ENCODE assay signal across 13 mouse cellular contexts in genomic region chr14:56205021-56205420, GRCm38 (mm10). TPM values are rescaled to one million over a fixed set of nuclear protein-coding genes. Genes with fewer than 3 reads are reported as not detected.
DNase-seq lines count a peak whose midpoint lies in the region; ATAC-seq and TF ChIP-seq lines count a peak whose summit lies in the region.
"Not testable (repeated sequence)": the region's sequence is repeated elsewhere in the genome, so short reads cannot be mapped to it uniquely, and the experiment has no call there.
"Had no signal": no experiment of that assay in that cellular context is flagged by ENCODE, and none has a peak within 500 bp of the region (broad histone marks: within the 10 kb centered on the region; RNA-seq: fewer than 3 reads in every experiment).

No protein-coding gene starts in this region.

- not testable (repeated sequence) for H3K4me3 ChIP-seq in cerebellum, adult 2 months (replicated peaks; ENCODE audit: insufficient read depth, low read depth, low read length); forebrain, postnatal 0 days (ENCODE audit: low read depth, low read length); limb, embryonic 14.5 days (replicated peaks; ENCODE audit: low read length); midbrain, embryonic 11.5 days (ENCODE audit: low read depth, low read length); testis, adult 2 months (ENCODE audit: control insufficient read depth, low read depth, low read length)

- not testable (repeated sequence) for TF ChIP-seq POLR2A in cerebellum, adult 2 months (IDR thresholded peaks at IDR 0.05; ENCODE audit: borderline replicate concordance, insufficient read depth, low read length); limb, embryonic 14.5 days (IDR thresholded peaks at IDR 0.05; ENCODE audit: borderline replicate concordance, extremely low read depth, insufficient read depth, insufficient read length); testis, adult 2 months (IDR thresholded peaks at IDR 0.05; ENCODE audit: control insufficient read depth, low read depth, low read length)

- H3K4me1 ChIP-seq in cerebellum, adult 2 months (ENCODE audit: control insufficient read depth, insufficient read depth, low read length); forebrain, postnatal 0 days (ENCODE audit: insufficient read depth); limb, embryonic 14.5 days (ENCODE audit: control insufficient read depth, insufficient read depth, low read length); midbrain, embryonic 11.5 days (ENCODE audit: control insufficient read depth, insufficient read depth, low read length); testis, adult 2 months (ENCODE audit: control insufficient read depth, insufficient read depth, low read length): not testable (repeated sequence)

- not testable (repeated sequence) for H3K27me3 ChIP-seq in cerebellum, adult 2 months (ENCODE audit: control insufficient read depth, insufficient read depth, low read length); forebrain, postnatal 0 days (ENCODE audit: insufficient read depth, low read length); limb, embryonic 14.5 days (ENCODE audit: control insufficient read depth, insufficient read depth, low read length); midbrain, embryonic 11.5 days (ENCODE audit: control insufficient read depth, insufficient read depth, low read length); testis, adult 2 months (ENCODE audit: control insufficient read depth, insufficient read depth, low read length)

- DNase-seq in 3T3-L1 (ENCODE audit: low read depth, low spot score) (peak; percentile 40), R1 (ENCODE audit: low read depth, low spot score) (peak; percentile 74)
- DNase-seq in cerebellum, adult 2 months; forebrain, postnatal 0 days: not testable (repeated sequence)
- DNase-seq in limb, embryonic 14.5 days (ENCODE audit: low spot score) = peak; percentile 47
- DNase-seq in midbrain, embryonic 11.5 days (ENCODE audit: low spot score, missing footprints) = peak; percentile 91

- not testable (repeated sequence) for H3K4me2 ChIP-seq in forebrain, postnatal 0 days (ENCODE audit: low read depth); limb, embryonic 14.5 days (replicated peaks; ENCODE audit: low read depth, low read length, severe bottlenecking); midbrain, embryonic 11.5 days

- WGBS in cerebellum, adult 2 months = 48% methylated on average over 5 of the region's 5 CpGs
- WGBS in forebrain, postnatal 0 days = 41% methylated on average over 5 of the region's 5 CpGs
- WGBS in limb, embryonic 14.5 days = 26% methylated on average over 5 of the region's 5 CpGs
- 32% methylated on average over 5 of the region's 5 CpGs for WGBS in midbrain, embryonic 11.5 days

- not testable (repeated sequence) for H3K9ac ChIP-seq in forebrain, postnatal 0 days; limb, embryonic 14.5 days (ENCODE audit: low read depth, low read length, severe bottlenecking); midbrain, embryonic 11.5 days (ENCODE audit: low read length)

- ATAC-seq in forebrain, postnatal 0 days; limb, embryonic 14.5 days (ENCODE audit: low FRiP score, low read depth); midbrain, embryonic 11.5 days (ENCODE audit: low FRiP score): not testable (repeated sequence)
- peak; percentile 76 for ATAC-seq in inflammation-experienced regulatory T-cells, adult 6 months

- H3K36me3 ChIP-seq in forebrain, postnatal 0 days (ENCODE audit: insufficient read depth); limb, embryonic 14.5 days (ENCODE audit: control insufficient read depth, insufficient read depth, low read length); midbrain, embryonic 11.5 days (ENCODE audit: control insufficient read depth, insufficient read depth, low read length); testis, adult 2 months (ENCODE audit: control insufficient read depth, insufficient read depth, low read length): not testable (repeated sequence)

- not testable (repeated sequence) for H3K27ac ChIP-seq in cerebellum, adult 2 months (ENCODE audit: insufficient read depth, low read length); forebrain, postnatal 0 days (ENCODE audit: low read depth, low read length); limb, embryonic 14.5 days (replicated peaks; ENCODE audit: low read depth, low read length); midbrain, embryonic 11.5 days (ENCODE audit: low read depth, low read length); testis, adult 2 months (ENCODE audit: control insufficient read depth, insufficient read depth, low read depth, low read length)

- H3K9me3 ChIP-seq in forebrain, postnatal 0 days (ENCODE audit: low read length); limb, embryonic 14.5 days (ENCODE audit: control insufficient read depth, low read length); midbrain, embryonic 11.5 days (ENCODE audit: control insufficient read depth, low read length): not testable (repeated sequence)

- TF ChIP-seq CTCF in cerebellum, adult 2 months (IDR thresholded peaks at IDR 0.05; ENCODE audit: borderline replicate concordance, insufficient read depth, low read depth, low read length) = 0 out of 2 replicates have a peak, but pooled peaks have one; percentile 9
- TF ChIP-seq CTCF in forebrain, postnatal 0 days (IDR thresholded peaks at IDR 0.05; ENCODE audit: low read depth) = peak; percentile 44
- TF ChIP-seq CTCF in testis, adult 2 months (IDR thresholded peaks at IDR 0.05; ENCODE audit: control insufficient read depth, insufficient read depth, insufficient replicate concordance, low read depth, low read length) = peak; percentile 32; the same call in 1 of the 2 replicates

RNA-seq across cellular contexts. Expression of gene Gzmf, which starts 6.2 kb away (rescaled TPM):
- not detected in 2 replicates for polyA plus RNA-seq in cerebellum, adult 2 months (2012; rRNA removed)
- not detected in 2 replicates for total RNA-seq in forebrain, postnatal 0 days (2014; rRNA removed)
- polyA plus RNA-seq in forebrain, postnatal 0 days (2015; fragmentation: Nextera tagmentation; extraction: Ambion mirVana) = not detected in 2 replicates
- not detected for polyA plus RNA-seq in inflammation-experienced regulatory T-cells, adult 6 months (2017; shearing (Covaris generic))
- 0.15 and 0.23 TPM in 2 replicates for polyA plus RNA-seq in limb, embryonic 14.5 days (2012; rRNA removed)
- polyA plus RNA-seq in limb, embryonic 14.5 days (2014; fragmentation: Nextera tagmentation; extraction: Ambion mirVana) = not detected in 2 replicates
- not detected in 2 replicates for polyA plus RNA-seq in midbrain, embryonic 11.5 days (2014; fragmentation: Nextera tagmentation; extraction: Ambion mirVana)
- polyA plus RNA-seq in testis, adult 2 months (2012; rRNA removed) = not detected in 2 replicates
- total RNA-seq: monocyte, adult 5-6 weeks had no signal
- polyA plus RNA-seq: heart, embryonic 14.5 days; large intestine, adult 2 months; limb, embryonic 13.5 days had no signal

RNA-seq across cellular contexts. Expression of gene Gzmc, which starts 29.4 kb away (rescaled TPM):
- not detected in 2 replicates for polyA plus RNA-seq in cerebellum, adult 2 months (2012; rRNA removed)
- total RNA-seq in forebrain, postnatal 0 days (2014; rRNA removed) = not detected in 2 replicates
- not detected in 2 replicates for polyA plus RNA-seq in forebrain, postnatal 0 days (2015; fragmentation: Nextera tagmentation; extraction: Ambion mirVana)
- 1 to 10 TPM; 3.0 to 5.8 (median 4.6) TPM for polyA plus RNA-seq in inflammation-experienced regulatory T-cells, adult 6 months (2017; shearing (Covaris generic))
- polyA plus RNA-seq in limb, embryonic 14.5 days (2012; rRNA removed) = not detected in 2 replicates
- polyA plus RNA-seq in limb, embryonic 14.5 days (2014; fragmentation: Nextera tagmentation; extraction: Ambion mirVana) = 0.23 TPM in 1 of 2 replicates, not detected in the other
- not detected in 2 replicates for polyA plus RNA-seq in midbrain, embryonic 11.5 days (2014; fragmentation: Nextera tagmentation; extraction: Ambion mirVana)
- polyA plus RNA-seq in testis, adult 2 months (2012; rRNA removed) = not detected in 2 replicates
- polyA plus RNA-seq: heart, embryonic 14.5 days; large intestine, adult 2 months; limb, embryonic 13.5 days had no signal

RNA-seq across cellular contexts. Expression of gene Gzmn, which starts 30.6 kb away (rescaled TPM):
- not detected in 2 replicates for polyA plus RNA-seq in cerebellum, adult 2 months (2012; rRNA removed)
- not detected in 2 replicates for total RNA-seq in forebrain, postnatal 0 days (2014; rRNA removed)
- not detected in 2 replicates for polyA plus RNA-seq in forebrain, postnatal 0 days (2015; fragmentation: Nextera tagmentation; extraction: Ambion mirVana)
- not detected for polyA plus RNA-seq in inflammation-experienced regulatory T-cells, adult 6 months (2017; shearing (Covaris generic))
- not detected in 2 replicates for polyA plus RNA-seq in limb, embryonic 14.5 days (2012; rRNA removed)
- polyA plus RNA-seq in limb, embryonic 14.5 days (2014; fragmentation: Nextera tagmentation; extraction: Ambion mirVana) = not detected in 2 replicates
- polyA plus RNA-seq in midbrain, embryonic 11.5 days (2014; fragmentation: Nextera tagmentation; extraction: Ambion mirVana) = not detected in 2 replicates
- 49.9 and 57.5 TPM in 2 replicates for polyA plus RNA-seq in testis, adult 2 months (2012; rRNA removed)
- total RNA-seq: monocyte, adult 5-6 weeks had no signal
- polyA plus RNA-seq: frontal cortex, adult 2 months; heart, embryonic 14.5 days; large intestine, adult 2 months; limb, embryonic 13.5 days had no signal

RNA-seq across cellular contexts. Expression of gene Gzmg, which starts 45.6 kb away (rescaled TPM):
- polyA plus RNA-seq in cerebellum, adult 2 months (2012; rRNA removed) = not detected in 2 replicates
- total RNA-seq in forebrain, postnatal 0 days (2014; rRNA removed) = not detected in 2 replicates
- not detected in 2 replicates for polyA plus RNA-seq in forebrain, postnatal 0 days (2015; fragmentation: Nextera tagmentation; extraction: Ambion mirVana)
- not detected for polyA plus RNA-seq in inflammation-experienced regulatory T-cells, adult 6 months (2017; shearing (Covaris generic))
- 0.14 and 0.28 TPM in 2 replicates for polyA plus RNA-seq in limb, embryonic 14.5 days (2012; rRNA removed)
- polyA plus RNA-seq in limb, embryonic 14.5 days (2014; fragmentation: Nextera tagmentation; extraction: Ambion mirVana) = not detected in 2 replicates
- polyA plus RNA-seq in midbrain, embryonic 11.5 days (2014; fragmentation: Nextera tagmentation; extraction: Ambion mirVana) = not detected in 2 replicates
- polyA plus RNA-seq in testis, adult 2 months (2012; rRNA removed) = not detected in 2 replicates
- total RNA-seq: monocyte, adult 5-6 weeks had no signal
- polyA plus RNA-seq: heart, embryonic 14.5 days; large intestine, adult 2 months; limb, embryonic 13.5 days had no signal

RNA-seq across cellular contexts. Expression of gene Gzmb, which starts 57.0 kb away (rescaled TPM):
- 0.14 TPM in 1 of 2 replicates, not detected in the other for polyA plus RNA-seq in cerebellum, adult 2 months (2012; rRNA removed)
- total RNA-seq in forebrain, postnatal 0 days (2014; rRNA removed) = not detected in 2 replicates
- not detected in 2 replicates for polyA plus RNA-seq in forebrain, postnatal 0 days (2015; fragmentation: Nextera tagmentation; extraction: Ambion mirVana)
- polyA plus RNA-seq in inflammation-experienced regulatory T-cells, adult 6 months (2017; shearing (Covaris generic)) = 100 to 1,000 TPM in 1 of 3 experiments, 10 to 100 TPM in 2; 13.5 to 296 (median 19.9) TPM
- 0.80 and 1.1 TPM in 2 replicates for polyA plus RNA-seq in limb, embryonic 14.5 days (2012; rRNA removed)
- 0.55 and 1.8 TPM in 2 replicates for polyA plus RNA-seq in limb, embryonic 14.5 days (2014; fragmentation: Nextera tagmentation; extraction: Ambion mirVana)
- polyA plus RNA-seq in midbrain, embryonic 11.5 days (2014; fragmentation: Nextera tagmentation; extraction: Ambion mirVana) = not detected in 2 replicates
- not detected in 2 replicates for polyA plus RNA-seq in testis, adult 2 months (2012; rRNA removed)
- polyA plus RNA-seq: heart, embryonic 14.5 days had no signal

Comparison
In these comparisons a context has a peak if more than half of its experiments do, and no peak if none do; other contexts are left out.
1. RNA of gene Gzmn, which starts 30.6 kb away (polyA plus RNA-seq): 49.9 to 57.5 TPM in testis, adult 2 months; not detected in forebrain, postnatal 0 days, not detected in cerebellum, adult 2 months, not detected in inflammation-experienced regulatory T-cells, adult 6 months, not detected in limb, embryonic 14.5 days and not detected in midbrain, embryonic 11.5 days; every median in the first group is over 10 times any median in the second.
2. Peak in every context shown above with its lines, with median percentiles within 50 percentile points of each other: CTCF ChIP-seq.